Mouse (Mus musculus): ENCODE measurements around the gene Actn2.

Gene Actn2

DNA sequence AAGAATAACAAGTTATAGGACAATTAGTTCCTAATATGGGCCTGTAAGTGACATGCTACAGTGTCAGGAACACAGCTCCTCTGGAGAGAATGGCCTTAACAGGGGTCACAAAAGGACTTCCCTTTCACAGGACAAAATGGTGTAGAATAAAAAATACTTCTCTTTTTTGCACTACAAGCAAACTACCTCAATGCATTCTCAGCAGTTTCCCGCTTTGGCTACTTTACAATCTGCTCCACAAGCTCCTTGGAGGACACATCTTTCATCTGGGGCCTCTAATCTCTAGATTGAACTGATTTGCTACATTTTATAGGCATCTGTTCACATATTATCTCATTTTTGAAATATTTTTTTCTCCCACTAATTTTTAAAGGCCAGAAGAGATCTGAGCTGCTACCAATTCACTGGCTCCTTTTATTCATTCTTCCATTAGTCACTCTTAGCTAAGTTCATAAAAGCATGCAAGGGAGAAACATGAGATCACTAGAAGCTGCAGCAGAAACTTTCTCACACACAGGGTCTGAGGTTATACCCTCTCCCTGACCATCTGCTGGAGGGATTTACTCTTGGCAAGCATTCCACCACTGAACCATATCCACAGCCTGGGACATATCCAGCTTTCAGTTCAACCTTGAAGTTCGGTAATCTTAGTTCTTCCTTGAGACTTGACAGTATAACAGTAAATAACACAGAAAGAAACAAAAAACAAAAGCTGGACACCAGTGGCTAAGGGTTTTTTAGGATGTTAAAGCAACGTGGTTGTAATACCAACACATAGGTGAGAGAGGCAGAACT is 84.5 kb downstream of the Actn2 start:
- DNase-seq: no peak

DNA sequence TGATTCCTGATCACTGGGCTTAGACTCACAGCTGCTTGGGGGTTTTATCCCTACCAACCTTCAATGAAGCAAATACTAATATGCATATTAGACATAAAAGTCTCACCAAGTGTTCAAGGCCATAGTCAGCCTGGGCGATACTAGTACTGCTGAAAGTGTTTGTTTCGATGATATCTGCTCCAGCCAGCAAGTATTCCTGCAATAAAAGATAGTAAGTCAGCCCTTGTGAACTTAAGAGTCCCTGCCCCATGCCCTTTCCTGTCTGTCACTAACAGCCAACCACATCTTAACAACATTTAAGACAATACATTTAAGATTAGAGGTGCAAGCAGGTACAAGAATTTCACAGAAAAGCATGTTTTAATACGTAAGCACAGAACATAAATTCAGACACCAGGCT is 90.1 kb downstream of the Actn2 start:
- no peak for DNase-seq

DNA sequence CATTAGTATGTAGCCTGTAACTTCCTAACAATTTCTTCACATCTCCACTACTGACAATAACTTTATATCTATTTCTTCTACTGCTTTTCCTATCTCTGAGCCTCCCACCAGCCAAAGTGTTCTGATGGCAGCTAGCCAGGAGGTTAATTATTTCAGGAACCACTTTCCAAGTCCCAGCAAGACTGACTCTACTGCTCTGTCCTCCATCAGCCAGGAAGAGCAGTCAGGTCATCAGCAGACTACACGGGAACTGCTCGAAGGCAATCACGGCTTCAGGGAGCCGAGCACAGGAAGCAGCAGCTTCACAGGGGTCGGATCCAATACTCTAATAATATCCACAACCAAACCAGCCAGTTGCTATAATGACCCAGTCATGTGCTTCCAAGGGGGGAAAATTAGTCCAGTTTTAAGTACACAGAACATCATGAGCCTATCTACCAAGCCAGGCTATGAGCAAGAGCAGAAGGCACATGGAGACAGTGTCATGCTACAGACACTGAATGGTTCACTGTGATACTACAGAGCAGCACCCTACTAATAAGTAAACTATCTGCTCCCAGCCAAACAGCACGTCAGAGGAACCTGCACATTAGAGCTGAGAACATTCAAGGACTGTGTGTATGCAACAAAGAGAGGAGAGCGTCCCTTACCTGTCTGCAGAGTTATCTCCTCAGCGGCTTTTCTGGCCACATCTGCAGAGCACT is 91.2 kb downstream of the Actn2 start:
- no peak for DNase-seq

DNA sequence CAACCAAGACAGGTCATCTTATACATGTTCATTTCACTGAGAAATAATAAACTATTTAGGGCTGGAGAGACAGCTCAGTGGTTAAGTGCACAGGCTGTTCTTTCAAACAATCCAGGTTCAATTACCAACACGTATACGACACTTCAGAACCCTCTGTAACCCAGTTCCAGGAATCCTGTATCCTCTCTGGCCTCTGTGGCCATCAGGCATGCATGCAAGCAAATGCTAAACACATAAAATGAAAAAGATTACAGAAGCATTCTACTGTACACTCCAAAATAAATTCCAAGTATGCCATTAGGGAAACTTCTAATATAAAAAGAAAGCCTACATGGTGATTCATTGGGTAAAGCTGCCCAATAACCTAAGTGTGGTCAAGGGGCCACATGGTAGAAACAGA is 94.6 kb downstream of the Actn2 start:
- no peak for DNase-seq

DNA sequence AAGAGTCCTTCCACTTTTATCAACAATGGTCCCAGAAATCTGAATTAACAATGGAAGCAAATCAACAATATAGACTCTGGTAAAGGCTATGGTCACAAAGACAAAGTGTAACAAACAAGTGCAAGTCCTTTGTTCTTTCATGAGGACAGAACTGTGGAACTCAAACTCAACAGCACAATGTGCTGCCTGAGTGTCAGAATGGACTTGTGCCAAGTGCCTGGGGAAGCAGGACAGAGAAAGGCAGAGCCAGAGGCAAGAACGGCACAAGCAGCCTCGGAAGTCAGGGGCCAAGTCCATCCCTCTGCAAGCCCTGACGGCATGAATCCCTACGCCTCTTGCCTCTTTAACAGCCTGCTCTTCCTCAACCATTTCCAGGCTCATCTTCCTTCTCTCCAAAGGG is 96.6 kb downstream of the Actn2 start:
- peak in 1 of 2 experiments; percentile 29 for DNase-seq

DNA sequence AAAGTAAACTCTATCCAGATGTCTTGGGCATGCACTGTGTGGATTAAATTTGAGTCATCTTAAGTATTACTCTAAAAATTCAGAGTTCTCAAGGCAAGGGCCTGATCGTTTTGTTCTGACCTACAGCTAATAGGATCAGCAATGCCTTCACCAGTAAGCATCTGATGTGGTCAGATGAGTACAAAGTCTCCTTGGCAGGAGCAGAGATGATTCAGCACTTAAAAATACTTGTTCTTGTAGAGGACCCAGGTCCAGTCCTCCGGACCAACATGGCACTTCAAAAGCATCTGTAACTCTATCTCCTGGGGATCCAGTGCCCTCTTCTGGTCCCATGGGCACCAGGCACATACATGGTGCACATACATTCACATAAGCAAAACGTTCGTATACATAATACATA is 108.4 kb downstream of the Actn2 start:
- DNase-seq: no peak

DNA sequence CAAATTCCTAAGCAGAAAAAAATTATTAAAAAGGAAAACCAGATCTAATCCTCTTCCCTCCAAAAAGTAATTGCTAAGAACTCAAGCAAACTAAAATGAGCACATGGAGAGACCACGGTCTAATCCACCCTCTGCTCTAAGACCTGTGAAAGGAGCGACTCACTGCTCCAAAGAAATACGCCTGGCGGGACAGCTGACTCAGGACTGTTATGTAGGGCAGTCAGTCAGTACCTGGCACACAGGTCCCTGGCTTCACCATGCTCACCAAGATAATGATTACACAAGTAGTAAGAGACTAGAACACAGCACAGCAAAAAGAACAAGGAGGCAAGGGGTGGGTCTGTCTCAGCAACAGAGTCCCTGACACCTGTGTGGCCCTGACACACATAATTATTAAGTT is 112.3 kb downstream of the Actn2 start:
- no peak for DNase-seq

DNA sequence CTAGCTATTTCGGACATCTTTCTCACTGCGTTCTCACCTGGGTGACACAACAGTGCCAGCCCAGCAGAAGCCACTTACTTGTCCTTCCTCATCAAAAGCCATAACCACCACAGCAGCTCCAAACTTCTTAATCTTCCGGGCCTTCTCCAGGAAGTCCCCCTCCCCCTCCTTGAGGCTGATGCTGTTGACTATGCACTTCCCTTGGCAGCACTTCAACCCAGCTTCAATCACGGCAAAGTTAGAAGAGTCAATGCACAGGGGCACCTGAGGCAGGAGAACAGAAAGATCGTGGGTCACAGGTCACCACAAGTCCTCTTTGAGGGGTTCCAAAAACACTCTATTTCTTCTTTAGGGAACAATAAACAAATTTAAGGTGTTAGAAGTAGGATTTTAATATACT is 113.0 kb downstream of the Actn2 start:
- no peak for DNase-seq

Data from cerebellum, postnatal 25 days (tissue).